Mouse (Mus musculus) hindbrain, postnatal 0 days (tissue): ENCODE results near the gene Epha2. TPM values are rescaled to one million over a fixed set of nuclear protein-coding genes. Genes with fewer than 3 reads are reported as not detected.
A peak's percentile ranks its signal among the peaks of the same experiment; 100 is the strongest.

Experiments
- ATAC-seq: fragments of 200-750 bp; cut with Nextera tagmentation; 2 replicates; pipeline ENCODE4 v1.8.0; 2017; ENCODE audit warnings: mild to moderate bottlenecking, moderate TSS enrichment, moderate library complexity
- DNase-seq: peaks from one replicate; pipeline ENCODE4 v3.0.0-alpha.2; 2015; ENCODE audit warnings: low spot score
- H3K27ac ChIP-seq: fragments of 300-500 bp; sonication (generic); 2 replicates; pipeline ENCODE4 v1.5.1; 2014; ENCODE audit warnings: mild to moderate bottlenecking
- H3K27me3 ChIP-seq: fragments of 300-500 bp; sonication (generic); 2 replicates; pipeline ENCODE4 v1.6.1; 2014; ENCODE audit warnings: low read length, mixed read lengths; ENCODE audit not compliant: insufficient read depth
- H3K36me3 ChIP-seq: fragments of 300-500 bp; sonication (generic); 2 replicates; pipeline ENCODE4 v1.6.1; 2014; ENCODE audit warnings: low read length, mixed read lengths; ENCODE audit not compliant: insufficient read depth
- H3K4me1 ChIP-seq: fragments of 300-500 bp; sonication (generic); 2 replicates; pipeline ENCODE4 v1.6.1; 2014; ENCODE audit warnings: antibody characterized with exemption, low read length, mixed read lengths; ENCODE audit not compliant: insufficient read depth
- H3K4me2 ChIP-seq: fragments of 300-500 bp; sonication (generic); 2 replicates; pipeline ENCODE4 v1.6.1; 2014; ENCODE audit warnings: low read depth, mild to moderate bottlenecking, low read length, moderate library complexity, mixed read lengths
- H3K4me3 ChIP-seq: fragments of 300-500 bp; sonication (generic); 2 replicates; pipeline ENCODE4 v1.5.1; 2014; ENCODE audit warnings: low read length
- H3K9ac ChIP-seq: fragments of 300-500 bp; sonication (generic); replicated peaks from 2 replicates; pipeline ENCODE4 v1.6.1; 2014; ENCODE audit warnings: mild to moderate bottlenecking, low read length, moderate library complexity, mixed read lengths
- H3K9me3 ChIP-seq: fragments of 300-500 bp; sonication (generic); 2 replicates; pipeline ENCODE4 v1.6.1; 2016; ENCODE audit warnings: low read length, mixed read lengths
- CTCF ChIP-seq: IDR thresholded peaks from 2 replicates; pipeline ENCODE4 v1.5.1; 2016; ENCODE audit warnings: antibody characterized with exemption, control low read depth, low read depth
- WGBS: fragments of 180-500 bp; shearing (Covaris S2); extraction: QIAGEN DNeasy Blood & Tissue Kit; methylation state at CpG from one replicate; pipeline ENCODE4 v1.1.7; 2014; 5-methylcytosine and 5-hydroxymethylcytosine counted together
- microRNA-seq, 2 experiments: library from miRNA; unstranded; fragments of <30 nt; microRNA quantifications; one replicate each; pipeline ENCODE4; 2016
- polyA plus RNA-seq: library from polyadenylated mRNA; unstranded; fragments of >200 nt; fragmentation: Nextera tagmentation; extraction: Ambion mirVana; gene quantifications from 2 replicates; pipeline ENCODE4 v1.2.1, GENCODE M21; 2015
- total RNA-seq: library from RNA; depleted of rRNA; stranded (reverse); fragments of >200 nt; gene quantifications from 2 replicates; pipeline ENCODE4 v1.2.3, GENCODE M21; 2014; rRNA removed

The Epha2 gene
- total and polyA plus RNA-seq, 2 experiments from 2014 or later: 0.46 to 1.6 TPM

DNA sequence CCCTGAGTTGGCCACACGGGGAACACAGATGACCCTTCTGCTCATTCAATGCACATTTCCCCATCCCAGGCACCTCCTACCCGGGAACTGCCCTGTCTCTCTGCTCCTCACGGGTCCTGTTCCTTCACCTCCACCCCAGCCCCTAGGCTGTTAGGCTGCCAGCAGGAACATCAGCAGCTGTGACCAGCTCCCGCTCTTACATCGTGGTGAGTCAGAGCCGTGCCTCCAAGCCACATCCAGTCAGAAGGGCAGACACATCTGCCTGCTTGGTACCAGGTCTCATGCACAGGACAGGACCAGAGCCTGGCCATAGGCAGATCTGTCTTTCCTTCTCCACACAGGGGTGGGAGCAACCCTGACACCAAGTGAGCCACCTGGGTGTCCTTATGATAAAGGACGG lies 64.8 kb downstream of the Epha2 start:
- DNase-seq: no peak
- Histone ChIP-seq H3K4me1 (no peaks in the 10 kb centered on the region), H3K27me3 (no peaks in the 10 kb centered on the region), H3K4me3 (no peak overlapping the region), H3K4me2 (no peak overlapping the region), H3K27ac (no peak overlapping the region), H3K36me3 (no peaks in the 10 kb centered on the region), H3K9me3 (no peaks in the 10 kb centered on the region), H3K9ac (no peak overlapping the region)
- no peak for TF ChIP-seq CTCF
- WGBS: 64% methylated on average over 7 of the region's 7 CpGs
- ATAC-seq: no peak

DNA sequence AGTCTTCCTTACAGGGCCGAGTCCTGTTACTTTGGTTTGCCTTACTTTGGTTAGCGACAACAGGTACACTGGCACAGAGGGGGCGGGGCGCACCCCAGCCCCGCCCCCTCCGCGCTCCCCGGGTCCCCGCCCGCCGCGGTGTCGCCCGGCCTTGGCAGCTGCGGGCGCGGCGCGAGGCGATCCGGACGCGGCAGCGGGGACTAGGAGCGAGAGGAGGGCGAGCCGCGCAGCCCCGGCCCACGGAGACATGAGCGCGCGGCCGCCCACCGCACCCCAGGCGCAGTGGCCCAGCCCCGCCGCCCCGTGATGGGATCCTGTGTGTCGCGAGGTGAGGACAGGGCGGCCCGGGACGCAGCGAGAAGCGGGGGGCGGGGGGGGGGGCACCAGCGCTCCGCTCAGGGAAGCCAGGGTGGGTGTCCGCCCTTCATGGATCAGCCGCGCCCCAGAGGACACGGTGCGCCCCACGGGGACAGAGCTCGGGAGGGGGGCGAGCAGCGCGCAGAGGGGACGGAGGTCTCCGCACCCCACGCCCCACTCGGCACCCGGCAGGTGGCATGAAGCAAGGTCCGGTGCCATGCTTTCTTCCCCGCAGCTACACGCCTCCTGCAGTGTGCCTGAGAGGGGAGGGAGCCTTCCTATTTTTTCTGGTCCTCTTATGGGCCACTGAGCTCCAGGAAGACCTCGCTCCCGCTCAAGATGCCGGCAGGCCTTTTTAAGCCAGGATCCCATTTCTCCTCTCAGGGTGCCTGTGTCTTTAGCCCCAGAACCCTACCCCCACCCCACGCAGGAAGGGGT lies 67.2 kb downstream of the Epha2 start, which contains the start of gene Fam131c:
Fam131c (plus strand) TSS at position 224 of the 795 bp plus-strand sequence.
- H3K27me3 ChIP-seq: no peaks in the 10 kb centered on the region
- under 1% methylated on average over 56 of the region's 71 CpGs for WGBS
- H3K27ac ChIP-seq: no peak within 1 kb of the TSS; the same call in 1 of the 2 replicates
- peak within 1 kb of the TSS; percentile 63 for H3K4me3 ChIP-seq
- ATAC-seq: peak; percentile 50
- TF ChIP-seq CTCF: no peak
- H3K9me3 ChIP-seq: no peaks in the 10 kb centered on the region
- peak; percentile 70 for DNase-seq
- H3K36me3 ChIP-seq: no peaks in the 10 kb centered on the region
- no peaks in the 10 kb centered on the region for H3K4me1 ChIP-seq
- H3K4me2 ChIP-seq: peak within 1 kb of the TSS; percentile 92
- H3K9ac ChIP-seq: peak within 1 kb of the TSS; percentile 77

DNA sequence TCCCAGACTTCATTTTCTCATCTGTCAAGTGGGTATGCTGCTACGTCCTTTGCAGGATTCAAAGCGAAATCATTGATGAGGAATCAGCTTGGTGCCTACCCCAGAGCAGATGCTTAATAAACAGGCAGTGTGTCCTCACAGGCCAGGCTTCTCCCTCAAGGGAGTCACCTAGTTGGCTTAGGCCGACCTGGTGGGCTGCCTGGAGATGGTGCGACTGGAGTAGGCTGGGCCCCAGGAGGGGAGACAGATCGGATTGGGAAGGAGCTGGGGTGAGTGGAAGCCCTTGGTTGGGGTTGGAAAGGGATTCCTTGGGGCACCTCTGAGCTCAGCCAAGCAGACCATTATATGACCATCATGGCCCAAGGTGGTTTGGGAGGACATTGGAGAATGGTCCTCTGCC lies 71.4 kb downstream of the Epha2 start:
- WGBS: 89% methylated on average over 5 of the region's 5 CpGs
- H3K4me2 ChIP-seq: no peak overlapping the region

More for the DNA sequence above, 71.4 kb downstream of the Epha2 start:
- Histone ChIP-seq H3K4me1 (no peaks in the 10 kb centered on the region), H3K36me3 (no peaks in the 10 kb centered on the region), H3K9ac (no peak overlapping the region), H3K4me3 (no peak overlapping the region), H3K27ac (no peak overlapping the region), H3K9me3 (no peaks in the 10 kb centered on the region), H3K27me3 (no peaks in the 10 kb centered on the region)
- DNase-seq: no peak
- TF ChIP-seq CTCF: no peak
- no peak for ATAC-seq

Small RNA genes lying within 50 kb of the gene (microRNA-seq; reads per million reads assigned to microRNA genes)
- 0 reads per million in 2 experiments for gene Gm25690

Other genes starting within 250 kb of the Epha2 start
- 18.7 and 19.7 TPM in 2 replicates for gene Crocc, start 240.7 kb upstream of the Epha2 start, total RNA-seq
- 3.8 and 3.9 TPM in 2 replicates for gene Crocc, start 240.7 kb upstream of the Epha2 start, polyA plus RNA-seq
- 52.5 and 67.5 TPM in 2 replicates for gene Necap2, start 222.9 kb upstream of the Epha2 start, total RNA-seq
- 51.5 and 51.8 TPM in 2 replicates for gene Necap2, start 222.9 kb upstream of the Epha2 start, polyA plus RNA-seq
- 0.37 and 0.90 TPM in 2 replicates for gene Spata21, start 212.9 kb upstream of the Epha2 start, total RNA-seq
- 0.84 and 1.6 TPM in 2 replicates for gene Spata21, start 212.9 kb upstream of the Epha2 start, polyA plus RNA-seq
- 58.7 and 68.8 TPM in 2 replicates for gene Szrd1, start 161.5 kb upstream of the Epha2 start, total RNA-seq
- 16.5 and 17.0 TPM in 2 replicates for gene Szrd1, start 161.5 kb upstream of the Epha2 start, polyA plus RNA-seq
- gene Fbxo42, start 153.3 kb upstream of the Epha2 start, total RNA-seq: 20.8 and 22.5 TPM in 2 replicates
- gene Fbxo42, start 153.3 kb upstream of the Epha2 start, polyA plus RNA-seq: 15.5 and 17.5 TPM in 2 replicates
- 2.4 and 8.7 TPM in 2 replicates for gene Rsg1, start 87.3 kb upstream of the Epha2 start, total RNA-seq
- 3.9 and 4.3 TPM in 2 replicates for gene Rsg1, start 87.3 kb upstream of the Epha2 start, polyA plus RNA-seq
- gene Arhgef19, start 61.7 kb upstream of the Epha2 start, total RNA-seq: 1.2 and 2.3 TPM in 2 replicates
- 1.2 TPM in 2 replicates for gene Arhgef19, start 61.7 kb upstream of the Epha2 start, polyA plus RNA-seq
- gene Fam131c, start 67.0 kb downstream of the Epha2 start, total RNA-seq: 95.3 and 103 TPM in 2 replicates
- gene Fam131c, start 67.0 kb downstream of the Epha2 start, polyA plus RNA-seq: 41.7 and 46.3 TPM in 2 replicates
- gene Clcnka, start 97.5 kb downstream of the Epha2 start, total RNA-seq: 1.1 and 1.2 TPM in 2 replicates
- 0.95 and 0.98 TPM in 2 replicates for gene Clcnka, start 97.5 kb downstream of the Epha2 start, polyA plus RNA-seq
- 5.0 TPM in 1 of 2 replicates, not detected in the other for gene Clcnkb, start 114.8 kb downstream of the Epha2 start, total RNA-seq
- 0.19 and 0.38 TPM in 2 replicates for gene Clcnkb, start 114.8 kb downstream of the Epha2 start, polyA plus RNA-seq
- 0.32 TPM in 1 of 2 replicates, not detected in the other for gene Hspb7, start 119.5 kb downstream of the Epha2 start, total RNA-seq
- 0.06 and 0.08 TPM in 2 replicates for gene Hspb7, start 119.5 kb downstream of the Epha2 start, polyA plus RNA-seq
- gene Srarp, start 134.9 kb downstream of the Epha2 start, total RNA-seq: 5.8 and 9.9 TPM in 2 replicates
- 0.33 and 0.54 TPM in 2 replicates for gene Srarp, start 134.9 kb downstream of the Epha2 start, polyA plus RNA-seq
- 34.8 and 36.2 TPM in 2 replicates for gene Zbtb17, start 143.4 kb downstream of the Epha2 start, total RNA-seq
- gene Zbtb17, start 143.4 kb downstream of the Epha2 start, polyA plus RNA-seq: 28.2 and 28.8 TPM in 2 replicates
- gene Spen, start 237.4 kb downstream of the Epha2 start, total RNA-seq: 16.9 and 17.4 TPM in 2 replicates
- 11.0 and 13.0 TPM in 2 replicates for gene Spen, start 237.4 kb downstream of the Epha2 start, polyA plus RNA-seq